Mouse (Mus musculus) olfactory bulb, adult 2 months (tissue): ENCODE measurements around the gene Aurkaip1.

Experiments used
- CTCF ChIP-seq: fragments of 200-500 bp; IDR thresholded peaks from 2 replicates; pipeline ENCODE4 v1.5.1; 2012; ENCODE audit warnings: low read depth, mild to moderate bottlenecking, low read length, moderate library complexity; ENCODE audit not compliant: insufficient read depth
- POLR2A ChIP-seq: fragments of 200-500 bp; IDR thresholded peaks from 2 replicates; pipeline ENCODE4 v1.6.1; 2012; ENCODE audit warnings: mild to moderate bottlenecking, low read depth, low read length, moderate library complexity; ENCODE audit not compliant: insufficient read depth

DNA sequence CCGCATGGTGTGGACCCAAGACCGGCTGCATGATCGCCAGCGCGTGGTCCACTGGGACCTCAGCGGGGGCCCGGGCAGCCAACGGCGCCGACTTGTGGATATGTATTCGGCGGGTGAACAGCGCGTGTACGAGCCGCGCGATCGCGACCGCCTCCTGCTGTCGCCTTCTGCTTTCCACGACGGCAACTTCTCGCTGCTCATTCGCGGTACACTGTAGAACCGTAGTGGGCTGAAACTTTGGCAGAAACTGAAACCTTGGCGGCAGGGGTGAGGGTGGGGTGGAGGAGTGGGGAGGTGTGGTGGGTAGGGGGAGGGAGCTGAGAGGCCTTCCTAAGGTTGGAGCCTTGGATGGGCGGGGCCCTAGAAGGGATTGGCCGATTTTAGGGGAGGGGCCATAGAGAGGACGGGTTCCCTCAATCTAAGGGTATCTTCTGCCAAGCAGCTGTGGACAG is 10.0 kb downstream of the Aurkaip1 start:
- no peak for TF ChIP-seq POLR2A
- TF ChIP-seq CTCF = no peak
